Mouse (Mus musculus): Measurements from ENCODE around the gene Sun1. TPM values are rescaled to one million over a fixed set of nuclear protein-coding genes. Genes with fewer than 3 reads are reported as not detected.
A peak's percentile ranks its signal among the peaks of the same experiment; 100 is the strongest.

Gene Sun1
- polyA plus RNA-seq, 2 experiments = 53.7 to 65.3 TPM

- no peak for DNase-seq (ENCODE audit: low spot score)
- H3K9me3 ChIP-seq (ENCODE audit: control insufficient read depth, low read length) = no peaks in the 10 kb centered on the region
- H3K27ac ChIP-seq (replicated peaks; ENCODE audit: low read depth, low read length) = no peak overlapping the region
- no peak overlapping the region for H3K4me3 ChIP-seq (replicated peaks; ENCODE audit: low read length)
- H3K27me3 ChIP-seq (ENCODE audit: control insufficient read depth, insufficient read depth, low read length) = no peaks in the 10 kb centered on the region
- WGBS = 88% methylated on average over 9 of the region's 9 CpGs
- H3K4me1 ChIP-seq (ENCODE audit: control insufficient read depth, insufficient read depth, low read length) = no peaks in the 10 kb centered on the region
- TF ChIP-seq POLR2A (IDR thresholded peaks at IDR 0.05; ENCODE audit: borderline replicate concordance, extremely low read depth, insufficient read depth, insufficient read length) = no peak
- ATAC-seq (ENCODE audit: low FRiP score, low read depth) = no peak
- no peak overlapping the region for H3K4me2 ChIP-seq (replicated peaks; ENCODE audit: low read depth, low read length, severe bottlenecking)
- peaks cover 64% of the 10 kb centered on the region for H3K36me3 ChIP-seq (ENCODE audit: control insufficient read depth, insufficient read depth, low read length)
- H3K9ac ChIP-seq (ENCODE audit: low read depth, low read length, severe bottlenecking) = no peak overlapping the region
These were observed 16.8 kb upstream of the Sun1 start for GRCm38 (mm10) chr5:139183601-139184000.

- ATAC-seq (ENCODE audit: low FRiP score, low read depth) (no peak), DNase-seq (ENCODE audit: low spot score) (no peak)
- no peaks in the 10 kb centered on the region for H3K27me3 ChIP-seq (ENCODE audit: control insufficient read depth, insufficient read depth, low read length)
- no peak overlapping the region for H3K9ac ChIP-seq (ENCODE audit: low read depth, low read length, severe bottlenecking)
- H3K36me3 ChIP-seq (ENCODE audit: control insufficient read depth, insufficient read depth, low read length) = peaks cover 64% of the 10 kb centered on the region
- H3K9me3 ChIP-seq (ENCODE audit: control insufficient read depth, low read length) = no peaks in the 10 kb centered on the region
- no peak overlapping the region for H3K4me2 ChIP-seq (replicated peaks; ENCODE audit: low read depth, low read length, severe bottlenecking)
- H3K4me1 ChIP-seq (ENCODE audit: control insufficient read depth, insufficient read depth, low read length) = no peaks in the 10 kb centered on the region
- no peak for TF ChIP-seq POLR2A (IDR thresholded peaks at IDR 0.05; ENCODE audit: borderline replicate concordance, extremely low read depth, insufficient read depth, insufficient read length)
- no peak overlapping the region for H3K27ac ChIP-seq (replicated peaks; ENCODE audit: low read depth, low read length)
- H3K4me3 ChIP-seq (replicated peaks; ENCODE audit: low read length) = no peak overlapping the region
- 97% methylated on average over 4 of the region's 4 CpGs for WGBS
These were observed 15.5 kb upstream of the Sun1 start for GRCm38 (mm10) chr5:139184897-139185296.

GRCm38 (mm10) chr5:139189726-139190125 lies 10.7 kb upstream of the Sun1 start:
- Histone ChIP-seq H3K36me3 (ENCODE audit: control insufficient read depth, insufficient read depth, low read length) (peaks cover 30% of the 10 kb centered on the region), H3K9ac (ENCODE audit: low read depth, low read length, severe bottlenecking) (no peak overlapping the region), H3K4me2 (replicated peaks; ENCODE audit: low read depth, low read length, severe bottlenecking) (no peak overlapping the region), H3K4me1 (ENCODE audit: control insufficient read depth, insufficient read depth, low read length) (no peaks in the 10 kb centered on the region), H3K9me3 (ENCODE audit: control insufficient read depth, low read length) (no peaks in the 10 kb centered on the region), H3K4me3 (replicated peaks; ENCODE audit: low read length) (no peak overlapping the region), H3K27ac (replicated peaks; ENCODE audit: low read depth, low read length) (no peak overlapping the region), H3K27me3 (ENCODE audit: control insufficient read depth, insufficient read depth, low read length) (no peaks in the 10 kb centered on the region)
- WGBS = 93% methylated on average over 5 of the region's 5 CpGs
- TF ChIP-seq POLR2A (IDR thresholded peaks at IDR 0.05; ENCODE audit: borderline replicate concordance, extremely low read depth, insufficient read depth, insufficient read length) = no peak
- ATAC-seq (ENCODE audit: low FRiP score, low read depth) (no peak), DNase-seq (ENCODE audit: low spot score) (no peak)

GRCm38 (mm10) chr5:139190958-139191357 lies 9.5 kb upstream of the Sun1 start:
- H3K4me2 ChIP-seq (replicated peaks; ENCODE audit: low read depth, low read length, severe bottlenecking) = no peak overlapping the region
- H3K27me3 ChIP-seq (ENCODE audit: control insufficient read depth, insufficient read depth, low read length) = no peaks in the 10 kb centered on the region
- no peak for TF ChIP-seq POLR2A (IDR thresholded peaks at IDR 0.05; ENCODE audit: borderline replicate concordance, extremely low read depth, insufficient read depth, insufficient read length)
- no peaks in the 10 kb centered on the region for H3K4me1 ChIP-seq (ENCODE audit: control insufficient read depth, insufficient read depth, low read length)
- H3K4me3 ChIP-seq (replicated peaks; ENCODE audit: low read length) = no peak overlapping the region
- H3K27ac ChIP-seq (replicated peaks; ENCODE audit: low read depth, low read length) = no peak overlapping the region
- no peaks in the 10 kb centered on the region for H3K9me3 ChIP-seq (ENCODE audit: control insufficient read depth, low read length)
- peaks cover 17% of the 10 kb centered on the region for H3K36me3 ChIP-seq (ENCODE audit: control insufficient read depth, insufficient read depth, low read length)
- no peak overlapping the region for H3K9ac ChIP-seq (ENCODE audit: low read depth, low read length, severe bottlenecking)
- DNase-seq (ENCODE audit: low spot score) = no peak
- WGBS = 77% methylated on average over 5 of the region's 5 CpGs
- no peak for ATAC-seq (ENCODE audit: low FRiP score, low read depth)

GRCm38 (mm10) chr5:139198779-139199178 lies 1.7 kb upstream of the Sun1 start:
- Histone ChIP-seq H3K9me3 (ENCODE audit: control insufficient read depth, low read length) (no peaks in the 10 kb centered on the region), H3K9ac (ENCODE audit: low read depth, low read length, severe bottlenecking) (no peak overlapping the region), H3K4me2 (replicated peaks; ENCODE audit: low read depth, low read length, severe bottlenecking) (no peak overlapping the region), H3K27ac (replicated peaks; ENCODE audit: low read depth, low read length) (no peak overlapping the region), H3K27me3 (ENCODE audit: control insufficient read depth, insufficient read depth, low read length) (no peaks in the 10 kb centered on the region), H3K4me1 (ENCODE audit: control insufficient read depth, insufficient read depth, low read length) (peaks cover 8% of the 10 kb centered on the region), H3K4me3 (replicated peaks; ENCODE audit: low read length) (no peak overlapping the region), H3K36me3 (ENCODE audit: control insufficient read depth, insufficient read depth, low read length) (no peaks in the 10 kb centered on the region)
- no peak for DNase-seq (ENCODE audit: low spot score)
- no peak for ATAC-seq (ENCODE audit: low FRiP score, low read depth)
- no peak for TF ChIP-seq POLR2A (IDR thresholded peaks at IDR 0.05; ENCODE audit: borderline replicate concordance, extremely low read depth, insufficient read depth, insufficient read length)
- WGBS = 88% methylated on average over 3 of the region's 3 CpGs

GRCm38 (mm10) chr5:139199636-139199994 lies 822 bp upstream of the Sun1 start:
- peak overlapping the region; percentile 75 for H3K27ac ChIP-seq (replicated peaks; ENCODE audit: low read depth, low read length)
- no peak for TF ChIP-seq POLR2A (IDR thresholded peaks at IDR 0.05; ENCODE audit: borderline replicate concordance, extremely low read depth, insufficient read depth, insufficient read length)
- WGBS = 44% methylated on average over 2 of the region's 2 CpGs
- no peaks in the 10 kb centered on the region for H3K9me3 ChIP-seq (ENCODE audit: control insufficient read depth, low read length)
- peak overlapping the region; percentile 89 for H3K4me2 ChIP-seq (replicated peaks; ENCODE audit: low read depth, low read length, severe bottlenecking)
- ATAC-seq (ENCODE audit: low FRiP score, low read depth) = no peak
- H3K36me3 ChIP-seq (ENCODE audit: control insufficient read depth, insufficient read depth, low read length) = no peaks in the 10 kb centered on the region
- no peaks in the 10 kb centered on the region for H3K27me3 ChIP-seq (ENCODE audit: control insufficient read depth, insufficient read depth, low read length)
- H3K9ac ChIP-seq (ENCODE audit: low read depth, low read length, severe bottlenecking) = peak overlapping the region; percentile 82
- DNase-seq (ENCODE audit: low spot score) = no peak
- peaks cover 8% of the 10 kb centered on the region for H3K4me1 ChIP-seq (ENCODE audit: control insufficient read depth, insufficient read depth, low read length)
- peak overlapping the region; percentile 91 for H3K4me3 ChIP-seq (replicated peaks; ENCODE audit: low read length)
